Mouse (Mus musculus) stomach, postnatal 0 days (tissue): ENCODE data around the gene Sass6. TPM values are rescaled to one million over a fixed set of nuclear protein-coding genes. Genes with fewer than 3 reads are reported as not detected.
A peak's percentile ranks its signal among the peaks of the same experiment; 100 is the strongest.
"Not testable (repeated sequence)": the region's sequence is repeated elsewhere in the genome, so short reads cannot be mapped to it uniquely, and the experiment has no call there.

Source experiments
- ATAC-seq: fragments of 200-750 bp; cut with Nextera tagmentation; 2 replicates; pipeline ENCODE4 v1.8.0; 2017; ENCODE audit not compliant: low FRiP score, low TSS enrichment
- DNase-seq: peaks from one replicate; pipeline ENCODE4 v3.0.0-alpha.2; 2016; ENCODE audit warnings: low spot score
- H3K27ac ChIP-seq: fragments of 300-500 bp; sonication (generic); replicated peaks from 2 replicates; pipeline ENCODE4 v1.5.1; 2014; ENCODE audit warnings: mild to moderate bottlenecking, control low read depth
- H3K27me3 ChIP-seq: fragments of 300-500 bp; sonication (generic); 2 replicates; pipeline ENCODE4 v1.6.1; 2014; ENCODE audit warnings: low read length; ENCODE audit not compliant: control insufficient read depth, insufficient read depth
- H3K36me3 ChIP-seq: fragments of 300-500 bp; sonication (generic); 2 replicates; pipeline ENCODE4 v1.6.1; 2014; ENCODE audit warnings: low read length, mixed read lengths; ENCODE audit not compliant: control insufficient read depth, insufficient read depth
- H3K4me1 ChIP-seq: fragments of 300-500 bp; sonication (generic); replicated peaks from 2 replicates; pipeline ENCODE4 v1.6.1; 2014; ENCODE audit warnings: antibody characterized with exemption; ENCODE audit not compliant: control insufficient read depth, insufficient read depth
- H3K4me2 ChIP-seq: fragments of 300-500 bp; sonication (generic); replicated peaks from 2 replicates; pipeline ENCODE4 v1.6.1; 2014; ENCODE audit warnings: low read depth, mild to moderate bottlenecking, control low read depth, moderate library complexity
- H3K4me3 ChIP-seq: fragments of 300-500 bp; sonication (generic); 2 replicates; pipeline ENCODE4 v1.5.1; 2014; ENCODE audit warnings: low read depth, low read length, control low read depth
- H3K9ac ChIP-seq: fragments of 300-500 bp; sonication (generic); 2 replicates; pipeline ENCODE4 v1.6.1; 2014; ENCODE audit warnings: mild to moderate bottlenecking, low read length, control low read depth, mixed read lengths
- H3K9me3 ChIP-seq: fragments of 300-500 bp; sonication (generic); 2 replicates; pipeline ENCODE4 v1.6.1; 2016; ENCODE audit warnings: low read length; ENCODE audit not compliant: control insufficient read depth
- CTCF ChIP-seq: IDR thresholded peaks from 2 replicates; pipeline ENCODE4 v1.5.1; 2016; ENCODE audit warnings: antibody characterized with exemption, low read depth, mild to moderate bottlenecking, moderate library complexity
- EP300 ChIP-seq: optimal IDR thresholded peaks from 2 replicates; pipeline ENCODE3; 2016; ENCODE audit warnings: antibody characterized with exemption
- WGBS: fragments of 180-500 bp; shearing (Covaris S2); extraction: QIAGEN DNeasy Blood & Tissue Kit; methylation state at CpG from one replicate; pipeline ENCODE4 v1.1.7; 2014; 5-methylcytosine and 5-hydroxymethylcytosine counted together
- polyA plus RNA-seq: library from polyadenylated mRNA; unstranded; fragments of >200 nt; fragmentation: Nextera tagmentation; extraction: Ambion mirVana; gene quantifications from 2 replicates; pipeline ENCODE4 v1.2.1, GENCODE M21; 2015

Sass6 gene
- polyA plus RNA-seq, 1 experiment from 2014 or later, result 5.0 TPM

DNA sequence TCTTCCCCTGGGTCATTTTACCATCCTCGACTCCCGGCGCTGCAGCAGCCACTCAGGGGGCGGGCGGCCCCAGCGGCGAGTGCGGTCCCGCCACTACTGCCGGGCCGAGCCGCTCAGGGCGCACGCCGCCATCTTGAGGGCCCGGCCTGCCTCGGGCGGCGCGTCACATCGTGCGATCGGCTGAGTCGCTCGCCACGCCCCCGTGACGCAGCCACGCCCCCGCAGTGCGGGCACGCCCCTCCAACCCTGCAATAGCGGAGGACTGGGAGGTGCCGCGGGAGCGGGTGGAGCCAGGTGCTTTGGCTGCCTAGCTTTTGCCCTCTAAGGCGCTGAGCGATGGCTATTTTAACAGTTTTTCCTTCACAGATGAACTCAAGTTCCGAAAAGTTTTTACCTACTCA, 67.7 kb downstream of the Sass6 start, which contains the start of gene Mfsd14a:
TSS of gene Mfsd14a (minus strand) at position 215 of the 401 bp plus-strand sequence.
- peak within 1 kb of the TSS; percentile 97 for H3K27ac ChIP-seq
- ATAC-seq (peak; percentile 99), DNase-seq (peak; percentile 99)
- H3K9me3 ChIP-seq, result no peaks in the 10 kb centered on the region
- WGBS, result 1% methylated on average over 36 of the region's 39 CpGs
- peak within 1 kb of the TSS; percentile 95 for H3K9ac ChIP-seq
- H3K4me3 ChIP-seq, result peak within 1 kb of the TSS; percentile 95
- H3K36me3 ChIP-seq, result no peaks in the 10 kb centered on the region
- peak; percentile 8; the same call in 1 of the 2 replicates for TF ChIP-seq CTCF
- TF ChIP-seq EP300, result no peak
- H3K27me3 ChIP-seq, result no peaks in the 10 kb centered on the region
- H3K4me1 ChIP-seq, result peaks cover 3% of the 10 kb centered on the region; the same call in 1 of the 2 replicates
- peak within 1 kb of the TSS; percentile 63 for H3K4me2 ChIP-seq

DNA sequence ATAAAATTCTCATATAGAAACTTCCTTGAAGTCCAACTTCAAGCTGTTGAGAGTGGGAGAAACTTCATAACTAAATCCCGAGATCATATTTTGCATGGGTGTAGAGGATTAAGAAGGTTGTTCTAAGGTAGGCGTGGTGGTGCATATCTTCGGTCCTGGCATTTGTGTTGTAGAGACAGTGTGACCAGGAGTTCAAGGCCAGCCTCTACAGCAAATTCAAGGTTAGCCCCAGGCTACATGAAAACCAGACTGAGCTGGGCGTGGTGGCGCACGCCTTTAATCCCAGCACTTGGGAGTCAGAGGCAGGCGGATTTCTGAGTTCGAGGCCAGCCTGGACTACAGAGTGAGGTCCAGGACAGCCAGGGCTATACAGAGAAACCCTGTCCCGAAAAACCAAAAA, 69.5 kb downstream of the Sass6 start:
- not testable (repeated sequence) for H3K9ac ChIP-seq, DNase-seq, H3K9me3 ChIP-seq, H3K4me1 ChIP-seq, H3K4me2 ChIP-seq, H3K27me3 ChIP-seq, H3K4me3 ChIP-seq, H3K36me3 ChIP-seq, H3K27ac ChIP-seq, ATAC-seq
- WGBS, result 90% methylated on average over 9 of the region's 9 CpGs

Other genes starting within 250 kb of the Sass6 start
- 4.6 TPM in 2 replicates for gene Cdc14a, start 170.9 kb upstream of the Sass6 start, polyA plus RNA-seq
- gene Rtca, start 86.8 kb upstream of the Sass6 start, polyA plus RNA-seq, result 42.9 and 44.0 TPM in 2 replicates
- gene Dbt, start 81.9 kb upstream of the Sass6 start, polyA plus RNA-seq, result 11.1 and 14.3 TPM in 2 replicates
- gene Lrrc39, start 32.0 kb upstream of the Sass6 start, polyA plus RNA-seq, result 2.6 and 2.7 TPM in 2 replicates
- gene Trmt13, start 19.6 kb downstream of the Sass6 start, polyA plus RNA-seq, result 12.6 and 13.0 TPM in 2 replicates
- gene Mfsd14a, start 67.7 kb downstream of the Sass6 start, polyA plus RNA-seq, result 50.4 and 51.1 TPM in 2 replicates
- not detected in 2 replicates for gene Gm43191, start 86.3 kb downstream of the Sass6 start, polyA plus RNA-seq
- gene Slc35a3, start 117.8 kb downstream of the Sass6 start, polyA plus RNA-seq, result 25.2 and 25.3 TPM in 2 replicates
- gene Agl, start 213.2 kb downstream of the Sass6 start, polyA plus RNA-seq, result 8.9 and 9.1 TPM in 2 replicates